ENCODE assay signal across 7 mouse cellular contexts in the genomic region with DNA sequence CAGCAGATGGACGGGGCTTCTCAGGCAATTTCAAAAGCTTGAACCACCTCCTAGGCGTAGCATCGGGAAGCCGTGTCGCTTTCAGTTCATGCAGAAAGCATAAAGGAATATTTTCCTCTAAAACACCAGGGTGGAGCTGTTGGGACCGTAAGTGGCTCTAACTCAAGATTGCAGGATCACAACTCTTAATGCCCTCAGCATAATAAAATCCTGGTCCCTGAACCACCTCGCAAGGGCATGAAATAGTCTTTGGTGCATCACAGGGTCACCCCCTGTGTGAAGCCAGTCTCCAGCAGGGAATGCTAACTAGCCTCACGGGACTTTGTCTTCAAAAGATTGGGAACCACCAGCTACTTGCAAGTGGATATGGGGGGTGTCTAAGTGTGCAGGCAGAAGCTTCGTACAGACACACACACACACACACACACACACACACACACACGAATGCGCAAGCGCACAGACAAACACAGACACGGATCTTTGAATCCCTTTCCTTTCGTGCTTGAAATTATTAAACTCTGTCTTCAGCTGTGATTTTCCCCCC. TPM values are rescaled to one million over a fixed set of nuclear protein-coding genes. Genes with fewer than 3 reads are reported as not detected.
A peak's percentile ranks its signal among the peaks of the same experiment; 100 is the strongest.
DNase-seq lines count a peak whose midpoint lies in the region; ATAC-seq and TF ChIP-seq lines count a peak whose summit lies in the region.

A gene (minus strand): TSS at position 104 of the 544 bp plus-strand sequence.

- intact Hi-C loops in left cerebral cortex, postnatal 10 days (cut with DNase I) = loop anchor here (2.0 to 10.0 kb wide), 3 partner anchors 421 to 1139 kb away; no protein-coding TSS in a partner anchor

- no peak for ATAC-seq in forebrain, postnatal 0 days
- no peak for ATAC-seq in hindbrain, embryonic 15.5 days (ENCODE audit: low FRiP score, low read depth)

- H3K36me3 ChIP-seq in forebrain, postnatal 0 days (ENCODE audit: insufficient read depth) = no peaks in the 10 kb centered on the region
- no peaks in the 10 kb centered on the region for H3K36me3 ChIP-seq in hindbrain, embryonic 15.5 days
- no peaks in the 10 kb centered on the region for H3K36me3 ChIP-seq in megakaryocyte, embryonic 14.5 days (replicated peaks; ENCODE audit: low read length)

- peak within 1 kb of the TSS; percentile 56 for H3K9ac ChIP-seq in forebrain, postnatal 0 days
- peak within 1 kb of the TSS; percentile 57 for H3K9ac ChIP-seq in hindbrain, embryonic 15.5 days

- peak within 1 kb of the TSS; percentile 69 for H3K4me2 ChIP-seq in forebrain, postnatal 0 days (ENCODE audit: low read depth)
- peak within 1 kb of the TSS; percentile 98 for H3K4me2 ChIP-seq in hindbrain, embryonic 15.5 days

- no peak for TF ChIP-seq CTCF in brain, embryonic 14.5 days (IDR thresholded peaks at IDR 0.05; ENCODE audit: borderline replicate concordance, extremely low read depth, insufficient read depth, insufficient read length)
- TF ChIP-seq CTCF in forebrain, postnatal 0 days (IDR thresholded peaks at IDR 0.05; ENCODE audit: low read depth) = peak; percentile 27; the same call in 1 of the 2 replicates

- under 1% methylated on average over 14 of the region's 14 CpGs for WGBS in forebrain, postnatal 0 days
- under 1% methylated on average over 14 of the region's 14 CpGs for WGBS in hindbrain, embryonic 15.5 days

- peak; percentile 33 for DNase-seq in NIH3T3 (ENCODE audit: low read depth)
- peak; percentile 88 for DNase-seq in brain, embryonic 14.5 days (ENCODE audit: low read depth)
- DNase-seq in forebrain, postnatal 0 days = peak; percentile 81
- peak; percentile 46 to 55 for DNase-seq in left cerebral cortex, postnatal 10 days (ENCODE audit: extremely low spot score in 1 of 2, low spot score in 2 of 2)
- DNase-seq in right cerebral cortex, postnatal 10 days (ENCODE audit: low spot score in 2 of 2) = peak; percentile 75 to 77

- H3K4me3 ChIP-seq in forebrain, postnatal 0 days (ENCODE audit: low read depth, low read length) = peak within 1 kb of the TSS; percentile 74
- peak within 1 kb of the TSS; percentile 83 for H3K4me3 ChIP-seq in hindbrain, embryonic 15.5 days
- peak within 1 kb of the TSS; percentile 94 for H3K4me3 ChIP-seq in megakaryocyte, embryonic 14.5 days (replicated peaks)

- H3K27ac ChIP-seq in forebrain, postnatal 0 days (ENCODE audit: low read depth, low read length) = peak within 1 kb of the TSS; percentile 79
- peak within 1 kb of the TSS; percentile 81 for H3K27ac ChIP-seq in hindbrain, embryonic 15.5 days (replicated peaks)

- no peak for TF ChIP-seq POLR2A in brain, embryonic 14.5 days (IDR thresholded peaks at IDR 0.05; ENCODE audit: borderline replicate concordance, extremely low read depth, insufficient read depth, insufficient read length, poor library complexity, severe bottlenecking)

- no peaks in the 10 kb centered on the region for H3K9me3 ChIP-seq in forebrain, postnatal 0 days (ENCODE audit: low read length)
- no peaks in the 10 kb centered on the region for H3K9me3 ChIP-seq in hindbrain, embryonic 15.5 days
- H3K9me3 ChIP-seq in megakaryocyte, embryonic 14.5 days = no peaks in the 10 kb centered on the region

- no peaks in the 10 kb centered on the region for H3K4me1 ChIP-seq in forebrain, postnatal 0 days (ENCODE audit: insufficient read depth)
- H3K4me1 ChIP-seq in hindbrain, embryonic 15.5 days (replicated peaks) = peaks cover 26% of the 10 kb centered on the region
- H3K4me1 ChIP-seq in megakaryocyte, embryonic 14.5 days = peaks cover 41% of the 10 kb centered on the region

- H3K27me3 ChIP-seq in forebrain, postnatal 0 days (ENCODE audit: insufficient read depth, low read length) = no peaks in the 10 kb centered on the region
- H3K27me3 ChIP-seq in hindbrain, embryonic 15.5 days = no peaks in the 10 kb centered on the region
- peaks cover 51% of the 10 kb centered on the region for H3K27me3 ChIP-seq in megakaryocyte, embryonic 14.5 days (replicated peaks)

RNA-seq across cellular contexts. Expression of the gene that starts here (rescaled TPM):
- polyA plus RNA-seq in brain, embryonic 14.5 days (2012; rRNA removed) = 29.7 and 39.1 TPM in 2 replicates
- total RNA-seq in forebrain, postnatal 0 days (2014; rRNA removed) = 135 and 146 TPM in 2 replicates
- 21.8 and 30.8 TPM in 2 replicates for polyA plus RNA-seq in forebrain, postnatal 0 days (2015; fragmentation: Nextera tagmentation; extraction: Ambion mirVana)
- 32.9 and 34.2 TPM in 2 replicates for polyA plus RNA-seq in hindbrain, embryonic 15.5 days (2015; fragmentation: Nextera tagmentation; extraction: Ambion mirVana)
- total RNA-seq in left cerebral cortex, postnatal 10 days (2021) = 100 to 1,000 TPM; 154 to 161 TPM
- 1.6 TPM in 1 of 2 replicates, not detected in the other for polyA plus RNA-seq in megakaryocyte, embryonic 14.5 days (2012; ENCODE audit: insufficient read depth, low replicate concordance)

Comparison
In these comparisons a context has a peak if more than half of its experiments do, and no peak if none do; other contexts are left out.
1. DNase-seq: peak in every context shown above with its lines; median percentile 88 in brain, embryonic 14.5 days; 81 in forebrain, postnatal 0 days; 76 in right cerebral cortex, postnatal 10 days; 50 in left cerebral cortex, postnatal 10 days; 33 in NIH3T3.